In genomic region chr10:110727816-110728215, GRCm38 (mm10) we compare ENCODE assay signal across 8 mouse cellular contexts. TPM values are rescaled to one million over a fixed set of nuclear protein-coding genes. Genes with fewer than 3 reads are reported as not detected.
A peak's percentile ranks its signal among the peaks of the same experiment; 100 is the strongest.
DNase-seq lines count a peak whose midpoint lies in the region; ATAC-seq lines count a peak whose summit lies in the region.

No protein-coding gene starts in this region.

- DNase-seq in gastrocnemius, adult 18-20 months (ENCODE audit: low spot score), result peak; percentile 14
- DNase-seq in gastrocnemius, adult 8-10 months (ENCODE audit: low spot score in 2 of 2), result no peak
- peak; percentile 41 for DNase-seq in urinary bladder, postnatal 14 days (ENCODE audit: low spot score)
- no peak for DNase-seq in urinary bladder, adult 2 months (ENCODE audit: low spot score)
- peak; percentile 82 for DNase-seq in embryo, embryonic 10.5 days (ENCODE audit: low spot score)
- peak; percentile 66 for DNase-seq in kidney, postnatal 10 days
- DNase-seq in yolk sac, embryonic 10.5 days (ENCODE audit: low spot score), result no peak

- peak; percentile 84 for ATAC-seq in monocyte, adult 5-6 weeks (replicated peaks; ENCODE audit: insufficient number of reproducible peaks, low FRiP score, low TSS enrichment, poor library complexity, severe bottlenecking)

RNA-seq across cellular contexts. Expression of gene E2f7, which starts 17.4 kb away (rescaled TPM):
- 1 to 10 TPM in 1 of 2 experiments, under 1 TPM in 1; 0.27 to 1.0 TPM for total RNA-seq in gastrocnemius, adult 18-20 months (2021)
- 1 to 10 TPM in 1 of 4 experiments, under 1 TPM in 3; 0.17 to 1.0 (median 0.27) TPM for total RNA-seq in gastrocnemius, adult 8-10 months (2022)
- polyA plus RNA-seq in urinary bladder, adult 2 months (2012; rRNA removed), result 0.11 and 0.40 TPM in 2 replicates
- 0.85 to 1.2 TPM in 2 of 3 replicates, not detected in the other for total RNA-seq in monocyte, adult 5-6 weeks (2017)

Comparison
In these comparisons a context has a peak if more than half of its experiments do, and no peak if none do; other contexts are left out.
1. DNase-seq: peak in gastrocnemius, adult 18-20 months (single experiment), urinary bladder, postnatal 14 days (single experiment), embryo, embryonic 10.5 days (single experiment) and kidney, postnatal 10 days (single experiment); none in gastrocnemius, adult 8-10 months (0 of 2), urinary bladder, adult 2 months (single experiment) and yolk sac, embryonic 10.5 days (single experiment).